ENCODE assay signal across 9 mouse cellular contexts in genomic region chr3:51310098-51310497, GRCm38 (mm10). TPM values are rescaled to one million over a fixed set of nuclear protein-coding genes. Genes with fewer than 3 reads are reported as not detected.
A peak's percentile ranks its signal among the peaks of the same experiment; 100 is the strongest.
DNase-seq lines count a peak whose midpoint lies in the region; ATAC-seq lines count a peak whose summit lies in the region.
"Had no signal": no experiment of that assay in that cellular context is flagged by ENCODE, and none has a peak within 500 bp of the region (broad histone marks: within the 10 kb centered on the region; RNA-seq: fewer than 3 reads in every experiment).

No protein-coding gene starts in this region.

- peak; percentile 27; the same call in 1 of the 2 replicates for ATAC-seq in midbrain, embryonic 12.5 days (ENCODE audit: low FRiP score, low read depth)
- ATAC-seq in midbrain, embryonic 16.5 days, result no peak
- no peak for ATAC-seq in limb, embryonic 13.5 days (ENCODE audit: low FRiP score, low read depth)

- 39% methylated on average over 7 of the region's 7 CpGs for WGBS in midbrain, embryonic 12.5 days
- WGBS in midbrain, embryonic 16.5 days, result 33% methylated on average over 7 of the region's 7 CpGs
- 21% methylated on average over 7 of the region's 7 CpGs for WGBS in heart, embryonic 10.5 days
- WGBS in limb, embryonic 13.5 days, result 38% methylated on average over 7 of the region's 7 CpGs

- no peaks in the 10 kb centered on the region for H3K27me3 ChIP-seq in midbrain, embryonic 12.5 days
- no peaks in the 10 kb centered on the region for H3K27me3 ChIP-seq in midbrain, embryonic 16.5 days (ENCODE audit: control insufficient read depth, insufficient read depth, low read depth, low read length)
- no peaks in the 10 kb centered on the region for H3K27me3 ChIP-seq in heart, embryonic 10.5 days (ENCODE audit: insufficient read depth, poor library complexity, severe bottlenecking)
- H3K27me3 ChIP-seq in limb, embryonic 13.5 days, result no peaks in the 10 kb centered on the region
- H3K27me3 ChIP-seq: megakaryocyte, embryonic 14.5 days had no signal

- DNase-seq in heart, adult 18-20 months, result peak; percentile 23 to 34
- DNase-seq in heart, adult 8-10 months (ENCODE audit: low spot score), result no peak
- DNase-seq in heart, embryonic 10.5 days (ENCODE audit: low spot score), result no peak
- no peak for DNase-seq in spleen, adult 18-20 months
- DNase-seq: thymus, postnatal 25 days had no signal

- H3K36me3 ChIP-seq in midbrain, embryonic 12.5 days, result peaks cover 17% of the 10 kb centered on the region
- 0 out of 2 replicates have a peak, but pooled peaks cover 3% of the 10 kb centered on the region for H3K36me3 ChIP-seq in midbrain, embryonic 16.5 days (ENCODE audit: control insufficient read depth, insufficient read depth, low read length)
- peaks cover 20% of the 10 kb centered on the region for H3K36me3 ChIP-seq in heart, embryonic 10.5 days
- peaks cover 11% of the 10 kb centered on the region for H3K36me3 ChIP-seq in limb, embryonic 13.5 days

- no peak overlapping the region for H3K4me3 ChIP-seq in midbrain, embryonic 12.5 days
- no peak overlapping the region for H3K4me3 ChIP-seq in midbrain, embryonic 16.5 days (ENCODE audit: low read depth, low read length)
- no peak overlapping the region for H3K4me3 ChIP-seq in heart, embryonic 10.5 days
- H3K4me3 ChIP-seq in limb, embryonic 13.5 days, result no peak overlapping the region
- H3K4me3 ChIP-seq: megakaryocyte, embryonic 14.5 days had no signal

- H3K4me1 ChIP-seq in midbrain, embryonic 12.5 days, result 0 out of 2 replicates have a peak, but pooled peaks cover 2% of the 10 kb centered on the region
- no peaks in the 10 kb centered on the region for H3K4me1 ChIP-seq in midbrain, embryonic 16.5 days (ENCODE audit: control insufficient read depth, insufficient read depth, low read length)
- H3K4me1 ChIP-seq in heart, embryonic 10.5 days, result peaks cover 27% of the 10 kb centered on the region
- peaks cover 14% of the 10 kb centered on the region; the same call in 1 of the 2 replicates for H3K4me1 ChIP-seq in limb, embryonic 13.5 days

- H3K9ac ChIP-seq in midbrain, embryonic 12.5 days (replicated peaks), result no peak overlapping the region
- no peak overlapping the region for H3K9ac ChIP-seq in midbrain, embryonic 16.5 days (ENCODE audit: low read depth, low read length)
- H3K9ac ChIP-seq in limb, embryonic 13.5 days, result 0 out of 2 replicates have a peak overlapping the region, but pooled peaks have one; percentile 19

- no peak overlapping the region for H3K27ac ChIP-seq in midbrain, embryonic 12.5 days (replicated peaks)
- no peak overlapping the region for H3K27ac ChIP-seq in midbrain, embryonic 16.5 days (ENCODE audit: low read length)
- H3K27ac ChIP-seq in heart, embryonic 10.5 days, result peak overlapping the region; percentile 47
- H3K27ac ChIP-seq in limb, embryonic 13.5 days, result peak overlapping the region; percentile 22; the same call in 1 of the 2 replicates

- H3K9me3 ChIP-seq in midbrain, embryonic 12.5 days, result no peaks in the 10 kb centered on the region
- no peaks in the 10 kb centered on the region for H3K9me3 ChIP-seq in midbrain, embryonic 16.5 days (replicated peaks; ENCODE audit: control insufficient read depth, low read length, poor library complexity, severe bottlenecking)
- H3K9me3 ChIP-seq in heart, embryonic 10.5 days, result no peaks in the 10 kb centered on the region
- H3K9me3 ChIP-seq in limb, embryonic 13.5 days, result no peaks in the 10 kb centered on the region
- H3K9me3 ChIP-seq: megakaryocyte, embryonic 14.5 days had no signal

- no peak overlapping the region for H3K4me2 ChIP-seq in midbrain, embryonic 12.5 days (replicated peaks)
- H3K4me2 ChIP-seq in midbrain, embryonic 16.5 days (ENCODE audit: low read length), result no peak overlapping the region
- H3K4me2 ChIP-seq in limb, embryonic 13.5 days (replicated peaks), result no peak overlapping the region

RNA-seq across cellular contexts. Expression of gene Elf2, which starts 30.4 kb away (rescaled TPM):
- total RNA-seq in heart, adult 18-20 months (2021), result 10 to 100 TPM; 54.7 to 57.0 TPM
- 10 to 100 TPM; 40.6 to 52.9 (median 50.9) TPM for total RNA-seq in heart, adult 8-10 months (2022)
- polyA plus RNA-seq in midbrain, embryonic 12.5 days (2016; fragmentation: Nextera tagmentation; extraction: Ambion mirVana), result 38.3 and 50.1 TPM in 2 replicates
- polyA plus RNA-seq in midbrain, embryonic 16.5 days (2015; fragmentation: Nextera tagmentation; extraction: Ambion mirVana), result 27.1 and 27.7 TPM in 2 replicates
- polyA plus RNA-seq in heart, embryonic 10.5 days (2016; fragmentation: Nextera tagmentation; extraction: Ambion mirVana), result 40.1 and 43.5 TPM in 2 replicates
- polyA plus RNA-seq in limb, embryonic 13.5 days (2015; fragmentation: Nextera tagmentation; extraction: Ambion mirVana), result 65.0 and 70.3 TPM in 2 replicates

Comparison
In these comparisons a context has a peak if more than half of its experiments do, and no peak if none do; other contexts are left out.
1. DNase-seq: peak in heart, adult 18-20 months (2 of 2); none in heart, adult 8-10 months (single experiment), heart, embryonic 10.5 days (single experiment) and spleen, adult 18-20 months (0 of 2).
2. H3K27ac ChIP-seq: peak in heart, embryonic 10.5 days (single experiment) and limb, embryonic 13.5 days (single experiment); none in midbrain, embryonic 12.5 days (single experiment) and midbrain, embryonic 16.5 days (single experiment).